Mouse (Mus musculus): ENCODE data around the gene Olfr1283. TPM values are rescaled to one million over a fixed set of nuclear protein-coding genes. Genes with fewer than 3 reads are reported as not detected.
"Not testable (repeated sequence)": the region's sequence is repeated elsewhere in the genome, so short reads cannot be mapped to it uniquely, and the experiment has no call there.

Gene Olfr1283
- polyA plus RNA-seq (2016; fragmentation: Nextera tagmentation; extraction: Ambion mirVana), result not detected in 2 replicates

DNA sequence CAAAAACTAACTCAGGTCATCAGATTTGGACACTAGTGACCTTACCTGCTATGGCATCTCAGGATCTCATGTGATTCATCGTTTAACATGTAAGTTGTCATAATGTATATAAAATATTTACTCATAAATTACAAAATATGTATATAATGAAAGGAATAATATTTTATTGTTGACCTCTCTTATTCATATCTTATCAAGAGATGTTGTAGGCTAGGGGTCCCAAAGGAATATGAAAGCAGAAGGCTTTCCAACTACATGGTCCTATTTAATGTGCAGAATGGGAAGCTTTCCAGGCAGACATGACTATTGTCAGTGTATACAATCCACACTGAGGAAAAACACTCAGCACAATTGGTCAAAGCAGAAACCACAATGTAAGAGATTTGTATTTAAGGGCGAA, at the start of gene Olfr1283:
TSS of gene Olfr1283 (plus strand) at position 301 of the 400 bp plus-strand sequence.
- no peak within 1 kb of the TSS for H3K4me3 ChIP-seq
- WGBS, result 74% methylated on average over 2 of the region's 2 CpGs
- H3K9me3 ChIP-seq, result no peaks in the 10 kb centered on the region
- no peak within 1 kb of the TSS for H3K27ac ChIP-seq (replicated peaks)
- H3K4me2 ChIP-seq (replicated peaks), result no peak within 1 kb of the TSS
- no peaks in the 10 kb centered on the region for H3K4me1 ChIP-seq
- no peaks in the 10 kb centered on the region for H3K27me3 ChIP-seq
- no peaks in the 10 kb centered on the region for H3K36me3 ChIP-seq
- no peak for ATAC-seq (ENCODE audit: low FRiP score, low read depth)
- no peak within 1 kb of the TSS for H3K9ac ChIP-seq (replicated peaks)

DNA sequence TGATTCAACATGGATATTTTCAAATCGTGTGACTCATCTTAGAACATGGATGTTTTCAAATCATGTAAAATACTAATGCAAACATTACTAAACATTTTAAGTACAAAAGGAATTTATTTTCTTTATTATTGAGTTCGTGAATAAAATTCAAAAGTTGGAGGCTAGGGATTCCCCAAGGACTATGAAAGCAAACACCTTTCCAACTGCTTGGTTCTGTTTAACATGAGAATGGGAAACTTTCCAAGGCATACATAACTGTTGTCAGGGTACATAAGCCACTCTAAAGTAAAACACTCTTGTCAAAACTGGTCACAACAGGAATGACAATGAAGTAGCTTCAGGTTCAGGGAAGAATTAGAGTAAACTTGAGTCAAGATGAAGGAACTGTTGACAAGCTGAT, 40.4 kb upstream of the Olfr1283 start, which contains the start of gene Olfr1281:
TSS of gene Olfr1281 (plus strand) at position 301 of the 400 bp plus-strand sequence.
- Histone ChIP-seq H3K9me3 (no peaks in the 10 kb centered on the region), H3K9ac (replicated peaks) (no peak within 1 kb of the TSS), H3K27me3 (no peaks in the 10 kb centered on the region), H3K27ac (replicated peaks) (no peak within 1 kb of the TSS), H3K4me2 (replicated peaks) (no peak within 1 kb of the TSS), H3K4me3 (no peak within 1 kb of the TSS), H3K4me1 (no peaks in the 10 kb centered on the region), H3K36me3 (no peaks in the 10 kb centered on the region)
- no peak for ATAC-seq (ENCODE audit: low FRiP score, low read depth)
- WGBS, result 81% methylated on average over 2 of the region's 2 CpGs

GRCm38 (mm10) chr2:111333721-111334120, 32.9 kb upstream of the Olfr1283 start:
- not testable (repeated sequence) for H3K36me3 ChIP-seq; H3K9ac ChIP-seq (replicated peaks); H3K4me3 ChIP-seq; ATAC-seq (ENCODE audit: low FRiP score, low read depth); H3K4me2 ChIP-seq (replicated peaks); H3K27ac ChIP-seq (replicated peaks); H3K4me1 ChIP-seq; H3K9me3 ChIP-seq; H3K27me3 ChIP-seq
- WGBS, result 90% methylated on average over 5 of the region's 5 CpGs

DNA sequence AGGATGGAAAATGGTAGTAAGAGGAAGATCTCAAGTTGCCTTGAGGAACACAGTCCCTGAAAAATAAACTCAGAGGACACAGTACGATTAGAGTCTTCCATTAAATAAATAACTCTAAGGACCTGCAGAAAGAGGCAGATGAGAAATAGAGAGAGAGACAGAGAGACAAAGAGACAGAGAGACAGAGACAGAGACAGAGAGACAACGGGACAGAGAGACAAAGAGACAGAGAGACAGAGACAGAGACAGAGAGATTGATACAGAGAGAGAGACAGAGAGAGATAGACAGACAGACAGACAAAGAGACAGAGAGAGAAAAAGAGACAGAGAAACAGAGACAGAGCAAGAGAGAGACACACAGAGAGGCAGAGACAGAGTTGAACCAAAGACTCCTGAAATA, 30.6 kb upstream of the Olfr1283 start, which contains the start of gene Olfr1282:
TSS of gene Olfr1282 (minus strand) at position 101 of the 400 bp plus-strand sequence.
- Histone ChIP-seq H3K4me3 (no peak within 1 kb of the TSS), H3K9ac (replicated peaks) (no peak within 1 kb of the TSS), H3K27me3 (no peaks in the 10 kb centered on the region), H3K27ac (replicated peaks) (no peak within 1 kb of the TSS), H3K36me3 (no peaks in the 10 kb centered on the region), H3K4me2 (replicated peaks) (no peak within 1 kb of the TSS), H3K4me1 (no peaks in the 10 kb centered on the region), H3K9me3 (no peaks in the 10 kb centered on the region)
- no peak for ATAC-seq (ENCODE audit: low FRiP score, low read depth)
- 75% methylated on average over 2 of the region's 2 CpGs for WGBS

- Histone ChIP-seq H3K4me3 (no peak within 1 kb of the TSS), H3K4me1 (no peaks in the 10 kb centered on the region), H3K36me3 (no peaks in the 10 kb centered on the region), H3K9me3 (no peaks in the 10 kb centered on the region), H3K27me3 (no peaks in the 10 kb centered on the region), H3K9ac (replicated peaks) (no peak within 1 kb of the TSS), H3K4me2 (replicated peaks) (no peak within 1 kb of the TSS), H3K27ac (replicated peaks) (no peak within 1 kb of the TSS)
- ATAC-seq (ENCODE audit: low FRiP score, low read depth), result no peak
- WGBS, result 91% methylated on average over 1 of the region's 1 CpGs
Observed at GRCm38 (mm10) chr2:111375222-111375621, 8.6 kb downstream of the Olfr1283 start, which contains the start of gene Olfr1284. TSS of gene Olfr1284 (plus strand) at chr2:111375522.

Other genes starting within 250 kb of the Olfr1283 start
- gene Gm15130, start 213.9 kb upstream of the Olfr1283 start, polyA plus RNA-seq (2016; fragmentation: Nextera tagmentation; extraction: Ambion mirVana), result not detected in 2 replicates
- not detected in 2 replicates for gene 4930430A15Rik, start 137.2 kb upstream of the Olfr1283 start, polyA plus RNA-seq (2016; fragmentation: Nextera tagmentation; extraction: Ambion mirVana)
- gene Olfr1275, start 131.5 kb upstream of the Olfr1283 start, polyA plus RNA-seq (2016; fragmentation: Nextera tagmentation; extraction: Ambion mirVana), result not detected in 2 replicates
- gene Olfr1276, start 112.3 kb upstream of the Olfr1283 start, polyA plus RNA-seq (2016; fragmentation: Nextera tagmentation; extraction: Ambion mirVana), result not detected in 2 replicates
- not detected in 2 replicates for gene Olfr1277, start 92.7 kb upstream of the Olfr1283 start, polyA plus RNA-seq (2016; fragmentation: Nextera tagmentation; extraction: Ambion mirVana)
- not detected in 2 replicates for gene Olfr1278, start 76.7 kb upstream of the Olfr1283 start, polyA plus RNA-seq (2016; fragmentation: Nextera tagmentation; extraction: Ambion mirVana)
- not detected in 2 replicates for gene Olfr1279, start 66.2 kb upstream of the Olfr1283 start, polyA plus RNA-seq (2016; fragmentation: Nextera tagmentation; extraction: Ambion mirVana)
- not detected in 2 replicates for gene Olfr1280, start 52.8 kb upstream of the Olfr1283 start, polyA plus RNA-seq (2016; fragmentation: Nextera tagmentation; extraction: Ambion mirVana)
- not detected in 2 replicates for gene Olfr1281, start 40.3 kb upstream of the Olfr1283 start, polyA plus RNA-seq (2016; fragmentation: Nextera tagmentation; extraction: Ambion mirVana)
- gene Olfr1282, start 30.7 kb upstream of the Olfr1283 start, polyA plus RNA-seq (2016; fragmentation: Nextera tagmentation; extraction: Ambion mirVana), result not detected in 2 replicates
- gene Olfr1284, start 8.7 kb downstream of the Olfr1283 start, polyA plus RNA-seq (2016; fragmentation: Nextera tagmentation; extraction: Ambion mirVana), result not detected in 2 replicates
- gene Olfr1286, start 56.3 kb downstream of the Olfr1283 start, polyA plus RNA-seq (2016; fragmentation: Nextera tagmentation; extraction: Ambion mirVana), result not detected in 2 replicates
- not detected in 2 replicates for gene Olfr1287, start 82.4 kb downstream of the Olfr1283 start, polyA plus RNA-seq (2016; fragmentation: Nextera tagmentation; extraction: Ambion mirVana)
- not detected in 2 replicates for gene Olfr1288, start 107.3 kb downstream of the Olfr1283 start, polyA plus RNA-seq (2016; fragmentation: Nextera tagmentation; extraction: Ambion mirVana)
- not detected in 2 replicates for gene Olfr1289, start 114.0 kb downstream of the Olfr1283 start, polyA plus RNA-seq (2016; fragmentation: Nextera tagmentation; extraction: Ambion mirVana)
- not detected in 2 replicates for gene Olfr1290, start 127.0 kb downstream of the Olfr1283 start, polyA plus RNA-seq (2016; fragmentation: Nextera tagmentation; extraction: Ambion mirVana)
- gene Olfr1291-ps1, start 130.4 kb downstream of the Olfr1283 start, polyA plus RNA-seq (2016; fragmentation: Nextera tagmentation; extraction: Ambion mirVana), result not detected in 2 replicates
- gene Olfr1293-ps, start 158.4 kb downstream of the Olfr1283 start, polyA plus RNA-seq (2016; fragmentation: Nextera tagmentation; extraction: Ambion mirVana), result not detected in 2 replicates
- not detected in 2 replicates for gene Olfr1294, start 173.5 kb downstream of the Olfr1283 start, polyA plus RNA-seq (2016; fragmentation: Nextera tagmentation; extraction: Ambion mirVana)
- not detected in 2 replicates for gene Olfr1295, start 202.9 kb downstream of the Olfr1283 start, polyA plus RNA-seq (2016; fragmentation: Nextera tagmentation; extraction: Ambion mirVana)